Mouse (Mus musculus) kidney, embryonic 15.5 days (tissue): ENCODE data around the gene 1810024B03Rik. TPM values are rescaled to one million over a fixed set of nuclear protein-coding genes. Genes with fewer than 3 reads are reported as not detected.

Experiments
- polyA plus RNA-seq: library from polyadenylated mRNA; unstranded; fragments of >200 nt; fragmentation: Nextera tagmentation; extraction: Ambion mirVana; gene quantifications from 2 replicates; pipeline ENCODE4 v1.2.1, GENCODE M21; 2015

The 1810024B03Rik gene
- polyA plus RNA-seq, 1 experiment from 2014 or later = 2.7 TPM

Other genes starting within 250 kb of the 1810024B03Rik start
- 11.7 and 12.1 TPM in 2 replicates for gene Ap4e1, start 199.6 kb downstream of the 1810024B03Rik start, polyA plus RNA-seq
- 43.6 and 43.7 TPM in 2 replicates for gene Blvra, start 137.6 kb downstream of the 1810024B03Rik start, polyA plus RNA-seq
- gene Ncaph, start 74.3 kb downstream of the 1810024B03Rik start, polyA plus RNA-seq = 90.2 and 90.5 TPM in 2 replicates
- gene Itpripl1, start 64.8 kb downstream of the 1810024B03Rik start, polyA plus RNA-seq = 22.5 and 25.0 TPM in 2 replicates
- 53.7 and 64.1 TPM in 2 replicates for gene Snrnp200, start 106 bp upstream of the 1810024B03Rik start, polyA plus RNA-seq
- gene Ciao1, start 39.5 kb upstream of the 1810024B03Rik start, polyA plus RNA-seq = 66.8 and 70.8 TPM in 2 replicates
- 29.0 and 29.3 TPM in 2 replicates for gene Tmem127, start 39.6 kb upstream of the 1810024B03Rik start, polyA plus RNA-seq
- gene Stard7, start 61.9 kb upstream of the 1810024B03Rik start, polyA plus RNA-seq = 76.7 and 78.0 TPM in 2 replicates
- gene Dusp2, start 127.9 kb upstream of the 1810024B03Rik start, polyA plus RNA-seq = 8.8 and 9.0 TPM in 2 replicates
- gene Astl, start 130.4 kb upstream of the 1810024B03Rik start, polyA plus RNA-seq = not detected in 2 replicates
- gene Adra2b, start 154.9 kb upstream of the 1810024B03Rik start, polyA plus RNA-seq = 4.4 and 5.1 TPM in 2 replicates
- 0.30 TPM in 2 replicates for gene Gpat2, start 216.9 kb upstream of the 1810024B03Rik start, polyA plus RNA-seq
- gene Fahd2a, start 236.3 kb upstream of the 1810024B03Rik start, polyA plus RNA-seq = 26.7 and 34.9 TPM in 2 replicates